Mouse (Mus musculus) brain, embryonic 14.5 days (tissue): ENCODE data around the gene Ncbp3.

ENCODE experiments used
- CTCF ChIP-seq: fragments of 200-500 bp; IDR thresholded peaks from 2 replicates; pipeline ENCODE4 v1.5.1; 2012; ENCODE audit warnings: inconsistent platforms, mild to moderate bottlenecking, moderate library complexity, borderline replicate concordance; ENCODE audit not compliant: insufficient read depth, insufficient read length; ENCODE audit errors: extremely low read depth
- POLR2A ChIP-seq: fragments of 200-500 bp; IDR thresholded peaks from 2 replicates; pipeline ENCODE4 v1.6.1; 2012; ENCODE audit warnings: mild to moderate bottlenecking, inconsistent platforms, borderline replicate concordance; ENCODE audit not compliant: poor library complexity, insufficient read depth, insufficient read length, severe bottlenecking; ENCODE audit errors: extremely low read depth

DNA sequence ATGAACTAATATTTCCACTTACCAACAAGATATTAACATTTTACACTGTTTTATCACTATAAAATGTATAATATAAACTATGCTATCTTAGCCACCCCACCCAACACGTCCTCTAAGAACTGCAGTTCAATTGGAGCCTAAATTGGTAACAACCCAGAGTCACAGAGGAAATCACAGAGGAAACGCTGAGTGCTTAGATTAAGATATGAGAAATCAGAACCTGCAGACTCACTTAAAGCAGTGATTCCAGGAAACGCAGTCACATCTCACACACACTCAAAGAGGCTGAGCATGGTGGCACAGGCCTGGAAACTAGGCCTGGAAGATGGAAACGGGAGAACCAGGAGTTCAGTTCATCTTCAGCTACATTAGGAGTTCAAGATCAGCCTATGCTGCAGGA, 53.7 kb downstream of the Ncbp3 start:
- TF ChIP-seq POLR2A = no peak
- no peak for TF ChIP-seq CTCF
